Mouse (Mus musculus) cortical plate, adult 2 months (tissue): ENCODE data around the gene Chrne. TPM values are rescaled to one million over a fixed set of nuclear protein-coding genes. Genes with fewer than 3 reads are reported as not detected.
"Not testable (repeated sequence)": the region's sequence is repeated elsewhere in the genome, so short reads cannot be mapped to it uniquely, and the experiment has no call there.

Experiments used
- H3K27ac ChIP-seq: fragments of 200-500 bp; 2 replicates; pipeline ENCODE4 v1.5.1; 2012; ENCODE audit warnings: low read length, control low read depth, inconsistent platforms; ENCODE audit not compliant: insufficient read depth
- H3K4me1 ChIP-seq: fragments of 200-500 bp; 2 replicates; pipeline ENCODE4 v1.6.1; 2011; ENCODE audit warnings: low read length; ENCODE audit not compliant: control insufficient read depth, insufficient read depth
- H3K4me3 ChIP-seq: fragments of 200-500 bp; 2 replicates; pipeline ENCODE4 v1.5.1; 2011; ENCODE audit warnings: mild to moderate bottlenecking, low read length, control low read depth; ENCODE audit not compliant: insufficient read depth
- CTCF ChIP-seq: fragments of 200-500 bp; IDR thresholded peaks from 2 replicates; pipeline ENCODE4 v1.5.1; 2011; ENCODE audit warnings: mild to moderate bottlenecking, control low read depth, low read length; ENCODE audit not compliant: insufficient read depth; ENCODE audit errors: extremely low read depth
- POLR2A ChIP-seq: fragments of 200-500 bp; IDR thresholded peaks from 2 replicates; pipeline ENCODE4 v1.6.1; 2011; ENCODE audit warnings: mild to moderate bottlenecking, low read length, control low read depth; ENCODE audit not compliant: insufficient read depth; ENCODE audit errors: extremely low read depth
- polyA plus RNA-seq: library from polyadenylated mRNA; depleted of rRNA; stranded (reverse); fragments of >200 nt; gene quantifications from 2 replicates; pipeline ENCODE4 v1.2.3, GENCODE M21; 2012; rRNA removed

Chrne gene
- polyA plus RNA-seq, 1 experiment, result 0.27 TPM

- H3K4me3 ChIP-seq, result no peak overlapping the region
- H3K4me1 ChIP-seq, result peaks cover 47% of the 10 kb centered on the region
- H3K27ac ChIP-seq, result no peak overlapping the region
- no peak for TF ChIP-seq CTCF
- no peak for TF ChIP-seq POLR2A
Observed at GRCm38 (mm10) chr11:70578962-70579361, 40.1 kb downstream of the Chrne start.

DNA sequence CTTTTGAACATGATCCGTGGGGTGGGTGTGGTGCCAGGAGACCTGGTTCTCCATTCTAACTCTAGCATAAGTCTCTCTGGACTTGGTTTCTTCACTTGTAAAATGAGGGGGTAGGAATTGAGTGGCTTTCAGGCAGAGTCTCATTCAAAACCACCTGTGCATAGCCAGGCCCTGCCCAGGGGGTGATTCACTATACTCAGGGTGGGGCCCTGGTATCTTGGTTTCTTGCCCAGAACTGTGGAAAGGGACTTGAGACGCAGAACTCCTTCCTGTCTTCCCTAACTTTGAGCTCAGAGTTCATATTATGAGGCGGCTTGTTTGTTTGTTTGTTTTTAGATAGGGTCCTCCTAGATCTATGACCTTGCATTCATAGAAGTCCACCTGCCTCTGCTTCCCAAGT lies 41.8 kb downstream of the Chrne start:
- H3K4me1 ChIP-seq, result peaks cover 43% of the 10 kb centered on the region
- H3K27ac ChIP-seq, result no peak overlapping the region; the same call in 1 of the 2 replicates
- H3K4me3 ChIP-seq, result no peak overlapping the region
- no peak for TF ChIP-seq CTCF
- no peak for TF ChIP-seq POLR2A

DNA sequence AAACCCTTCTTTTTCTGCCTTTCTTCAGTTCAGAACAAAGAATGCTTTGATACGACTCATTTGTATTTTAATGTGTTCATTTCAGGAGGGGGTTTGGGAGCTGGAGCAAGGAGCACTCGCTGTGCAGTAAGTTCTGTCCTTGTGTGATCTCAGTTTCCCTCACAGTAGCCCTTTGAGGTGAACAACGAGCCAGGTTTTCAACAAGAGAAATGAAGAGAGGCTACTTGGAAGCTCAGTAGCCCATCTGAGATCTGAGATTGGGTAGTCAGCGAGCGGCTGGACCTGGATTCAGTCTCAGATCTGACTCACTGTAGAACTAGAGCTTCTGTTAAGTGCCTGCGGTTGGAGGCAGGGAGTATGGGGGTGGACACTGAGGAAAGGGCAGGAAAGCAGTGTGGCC lies 45.1 kb downstream of the Chrne start:
- H3K27ac ChIP-seq, result 0 out of 2 replicates have a peak overlapping the region, but pooled peaks have one; percentile 20
- H3K4me1 ChIP-seq, result peaks cover 33% of the 10 kb centered on the region
- TF ChIP-seq CTCF, result no peak
- TF ChIP-seq POLR2A, result no peak
- no peak overlapping the region for H3K4me3 ChIP-seq

DNA sequence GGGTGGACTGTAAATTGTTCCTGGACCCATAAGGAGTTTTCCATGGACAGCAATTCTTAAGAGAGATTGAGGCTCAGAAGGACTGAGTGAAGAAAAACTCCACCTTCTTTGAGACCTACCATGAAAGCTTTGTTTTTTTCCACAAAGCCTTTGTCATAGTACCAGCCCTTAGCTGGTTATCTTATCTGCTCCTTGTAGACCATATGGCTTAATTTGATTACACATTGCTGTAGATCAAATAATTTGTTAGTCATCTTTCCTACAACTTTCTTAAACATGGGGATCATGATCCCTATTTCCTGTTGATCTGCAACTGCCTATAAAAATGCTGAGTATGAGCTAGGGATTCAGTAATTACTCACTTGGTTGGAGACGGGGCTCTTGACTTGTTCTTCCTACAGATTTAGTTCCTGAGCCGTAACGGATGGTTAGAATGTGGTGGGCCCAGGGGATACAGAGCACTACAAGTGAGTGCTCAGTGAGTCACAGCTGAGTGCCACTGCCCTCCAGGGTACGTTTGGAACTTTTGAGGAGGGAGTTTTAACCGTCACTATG lies 46.6 kb downstream of the Chrne start:
- H3K4me3 ChIP-seq, result no peak overlapping the region
- H3K4me1 ChIP-seq, result peaks cover 28% of the 10 kb centered on the region
- no peak overlapping the region for H3K27ac ChIP-seq
- TF ChIP-seq POLR2A (no peak), CTCF (no peak)

- no peak overlapping the region for H3K27ac ChIP-seq
- TF ChIP-seq POLR2A, result no peak
- TF ChIP-seq CTCF, result no peak
- H3K4me1 ChIP-seq, result peaks cover 30% of the 10 kb centered on the region
- no peak overlapping the region for H3K4me3 ChIP-seq
Observed at GRCm38 (mm10) chr11:70571641-70572040, 47.4 kb downstream of the Chrne start.

GRCm38 (mm10) chr11:70570614-70571013 lies 48.4 kb downstream of the Chrne start:
- not testable (repeated sequence) for H3K27ac ChIP-seq, H3K4me3 ChIP-seq
- peaks cover 26% of the 10 kb centered on the region for H3K4me1 ChIP-seq

GRCm38 (mm10) chr11:70566586-70566985 lies 52.4 kb downstream of the Chrne start:
- H3K4me3 ChIP-seq, result no peak overlapping the region
- TF ChIP-seq CTCF (no peak), POLR2A (no peak)
- peak overlapping the region; percentile 54; the same call in 1 of the 2 replicates for H3K27ac ChIP-seq
- H3K4me1 ChIP-seq, result peaks cover 17% of the 10 kb centered on the region

Other genes with a start within 250 kb of the Chrne start
- gene Pelp1, start 209.2 kb downstream of the Chrne start, polyA plus RNA-seq, result 19.0 and 20.2 TPM in 2 replicates
- gene Arrb2, start 186.6 kb downstream of the Chrne start, polyA plus RNA-seq, result 58.1 and 61.5 TPM in 2 replicates
- gene Med11, start 167.3 kb downstream of the Chrne start, polyA plus RNA-seq, result 14.8 and 15.4 TPM in 2 replicates
- gene Zmynd15, start 159.8 kb downstream of the Chrne start, polyA plus RNA-seq, result 0.44 and 0.47 TPM in 2 replicates
- gene Cxcl16, start 159.2 kb downstream of the Chrne start, polyA plus RNA-seq, result 1.7 and 2.4 TPM in 2 replicates
- 0.44 and 0.95 TPM in 2 replicates for gene Tm4sf5, start 114.0 kb downstream of the Chrne start, polyA plus RNA-seq
- gene Vmo1, start 104.6 kb downstream of the Chrne start, polyA plus RNA-seq, result 0.23 and 0.34 TPM in 2 replicates
- not detected in 2 replicates for gene Gltpd2, start 100.0 kb downstream of the Chrne start, polyA plus RNA-seq
- gene Psmb6, start 93.8 kb downstream of the Chrne start, polyA plus RNA-seq, result 240 and 248 TPM in 2 replicates
- gene Gm40193, start 86.3 kb downstream of the Chrne start, polyA plus RNA-seq, result not detected in 2 replicates
- 21.4 and 24.4 TPM in 2 replicates for gene Pld2, start 79.2 kb downstream of the Chrne start, polyA plus RNA-seq
- 318 and 325 TPM in 2 replicates for gene Mink1, start 56.3 kb downstream of the Chrne start, polyA plus RNA-seq
- gene 4930544D05Rik, start 3.4 kb downstream of the Chrne start, polyA plus RNA-seq, result not detected in 2 replicates
- not detected in 2 replicates for gene Gp1ba, start 19.9 kb upstream of the Chrne start, polyA plus RNA-seq
- gene Rnf167, start 28.0 kb upstream of the Chrne start, polyA plus RNA-seq, result 124 and 128 TPM in 2 replicates
- gene Slc25a11, start 28.3 kb upstream of the Chrne start, polyA plus RNA-seq, result 139 and 143 TPM in 2 replicates
- gene Pfn1, start 35.4 kb upstream of the Chrne start, polyA plus RNA-seq, result 270 and 277 TPM in 2 replicates
- gene Eno3, start 38.0 kb upstream of the Chrne start, polyA plus RNA-seq, result 26.4 and 26.6 TPM in 2 replicates
- gene Spag7, start 50.2 kb upstream of the Chrne start, polyA plus RNA-seq, result 74.5 and 81.9 TPM in 2 replicates
- gene Camta2, start 68.9 kb upstream of the Chrne start, polyA plus RNA-seq, result 126 and 138 TPM in 2 replicates
- 4.8 and 5.2 TPM in 2 replicates for gene Inca1, start 80.9 kb upstream of the Chrne start, polyA plus RNA-seq
- gene Kif1c, start 81.3 kb upstream of the Chrne start, polyA plus RNA-seq, result 51.2 and 53.7 TPM in 2 replicates
- 8.0 and 8.9 TPM in 2 replicates for gene Zfp3, start 145.0 kb upstream of the Chrne start, polyA plus RNA-seq
- gene Scimp, start 193.4 kb upstream of the Chrne start, polyA plus RNA-seq, result 0.11 and 0.15 TPM in 2 replicates
- 40.7 and 41.7 TPM in 2 replicates for gene Rabep1, start 225.6 kb upstream of the Chrne start, polyA plus RNA-seq